Mouse (Mus musculus) cerebellum, adult 11-12 months (tissue): ENCODE measurements at regions not wholly inside any gene's neighbourhood (a gene's known extent, or its start where the extent isn't known, plus 50 kb on each side); places are given as distances from the start of the nearest gene placed in this dataset.

Experiments used
- DNase-seq: peaks from one replicate; pipeline ENCODE4 v3.0.0; 2022

- DNase-seq = no peak
These were observed 114.9 kb downstream of the Sox2 start for GRCm38 (mm10) chr3:34765151-34765550.

GRCm38 (mm10) chr3:34769818-34770217, 119.6 kb downstream of the Sox2 start:
- no peak for DNase-seq

GRCm38 (mm10) chr3:34770271-34770670, 120.1 kb downstream of the Sox2 start:
- DNase-seq = no peak

GRCm38 (mm10) chr3:34772035-34772434, 121.8 kb downstream of the Sox2 start:
- no peak for DNase-seq

- no peak for DNase-seq
These were observed 123.6 kb downstream of the Sox2 start for GRCm38 (mm10) chr3:34773678-34774425.

GRCm38 (mm10) chr3:34781770-34782169, 131.6 kb downstream of the Sox2 start:
- DNase-seq = no peak

GRCm38 (mm10) chr3:34783398-34783797, 133.2 kb downstream of the Sox2 start:
- no peak for DNase-seq

GRCm38 (mm10) chr3:34787211-34787610, 137.0 kb downstream of the Sox2 start:
- DNase-seq = no peak

GRCm38 (mm10) chr3:34795103-34795983, 145.1 kb downstream of the Sox2 start:
- no peak for DNase-seq

GRCm38 (mm10) chr3:34795984-34796266, 145.7 kb downstream of the Sox2 start:
- DNase-seq = no peak

GRCm38 (mm10) chr3:34808833-34809232, 158.6 kb downstream of the Sox2 start:
- no peak for DNase-seq

GRCm38 (mm10) chr3:34811753-34812152, 161.5 kb downstream of the Sox2 start:
- no peak for DNase-seq

GRCm38 (mm10) chr3:34813046-34813625, 162.9 kb downstream of the Sox2 start:
- no peak for DNase-seq

GRCm38 (mm10) chr3:34825036-34825435, 174.8 kb downstream of the Sox2 start:
- DNase-seq = no peak

GRCm38 (mm10) chr3:34826396-34826795, 176.2 kb downstream of the Sox2 start:
- DNase-seq = no peak

- no peak for DNase-seq
These were observed 178.4 kb downstream of the Sox2 start for GRCm38 (mm10) chr3:34828453-34829206.

- DNase-seq = no peak
These were observed 186.6 kb downstream of the Sox2 start for GRCm38 (mm10) chr3:34836741-34837267.

- DNase-seq = no peak
These were observed 187.6 kb downstream of the Sox2 start for GRCm38 (mm10) chr3:34837644-34838332.

GRCm38 (mm10) chr3:34860877-34861649, 210.9 kb downstream of the Sox2 start:
- DNase-seq = no peak

GRCm38 (mm10) chr3:34868698-34869409, 218.6 kb downstream of the Sox2 start:
- no peak for DNase-seq

GRCm38 (mm10) chr3:34869911-34870310, 219.7 kb downstream of the Sox2 start:
- DNase-seq = no peak
